Mouse (Mus musculus): ENCODE measurements around the gene Pkp2.

DNA sequence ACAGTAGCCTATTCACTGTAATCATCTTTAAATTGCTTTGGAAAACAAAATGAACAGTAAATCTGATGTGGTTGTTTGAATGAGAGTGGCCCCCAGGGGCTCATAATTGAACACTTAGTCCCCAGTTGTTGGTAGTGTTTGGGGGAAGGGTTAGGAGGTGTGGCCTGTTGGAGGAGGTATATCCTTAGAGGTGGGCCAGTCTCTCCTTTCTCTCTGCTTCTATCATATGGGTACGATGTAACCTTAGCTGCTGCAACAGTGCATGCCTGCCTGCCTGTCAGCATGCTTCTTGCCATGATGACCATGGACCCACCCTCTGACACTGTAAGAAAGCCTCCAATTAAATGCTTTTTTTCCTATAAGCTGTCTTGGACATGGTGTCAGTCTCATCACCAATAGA, 9.5 kb downstream of the Pkp2 start:
- TF ChIP-seq CTCF (IDR thresholded peaks at IDR 0.05; ENCODE audit: low read depth, low read length) (no peak), POLR2A (IDR thresholded peaks at IDR 0.05; ENCODE audit: borderline replicate concordance, low read depth, low read length) (no peak)

Measured in bone marrow macrophage, adult 2 months (primary cell).